Mouse (Mus musculus) gastrocnemius, postnatal 36 days (tissue): ENCODE measurements around the gene Psen1. TPM values are rescaled to one million over a fixed set of nuclear protein-coding genes. Genes with fewer than 3 reads are reported as not detected.

Experiments
- DNase-seq, 2 experiments: peaks; one replicate each; pipeline ENCODE4 v3.0.0; 2022
- intact Hi-C: fragments of 180-260 bp; cut with DNase I; formaldehyde crosslinking; loops from one replicate; pipeline ENCODE4 v1.15.1; 2025
- total RNA-seq, 2 experiments: library from RNA; stranded (reverse); gene quantifications; 2 replicates each; pipeline ENCODE4 v1.2.3; 2021

Gene Psen1
- total RNA-seq, 2 experiments from 2014 or later: 21.5 to 25.4 TPM

DNA sequence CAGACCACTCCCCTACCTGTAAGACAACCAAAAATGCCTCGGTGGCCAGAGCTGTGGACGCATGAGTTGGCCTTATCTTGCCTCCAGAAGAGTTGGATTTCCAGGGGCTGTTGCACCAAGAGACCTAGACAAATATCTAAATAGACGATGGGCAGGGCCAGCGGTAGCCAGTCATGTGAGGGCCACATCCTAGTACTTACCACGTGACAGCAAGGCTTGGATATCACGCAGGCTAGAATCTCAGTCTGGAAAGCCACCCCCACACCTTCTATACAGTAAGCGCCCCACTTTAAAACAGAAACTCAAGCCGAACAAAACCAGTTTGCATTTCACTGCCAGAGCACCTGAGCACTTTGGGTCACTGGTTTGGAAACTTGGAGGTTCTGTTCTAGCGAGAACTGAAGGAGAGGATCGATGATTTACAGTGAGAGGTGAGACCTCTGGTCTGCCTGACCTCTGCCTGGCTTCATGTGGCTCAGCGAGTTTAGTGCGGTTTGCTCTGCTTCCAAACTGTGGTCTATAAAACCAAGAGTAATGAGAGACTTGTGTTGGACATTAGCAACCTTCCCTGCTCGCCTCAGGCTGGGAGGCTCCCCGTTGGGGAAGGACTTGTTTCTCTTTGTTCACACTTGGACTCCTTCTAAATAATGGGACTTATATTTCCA is 80.4 kb downstream of the Psen1 start:
- intact Hi-C loops: no loop called here
- no peak for DNase-seq

DNA sequence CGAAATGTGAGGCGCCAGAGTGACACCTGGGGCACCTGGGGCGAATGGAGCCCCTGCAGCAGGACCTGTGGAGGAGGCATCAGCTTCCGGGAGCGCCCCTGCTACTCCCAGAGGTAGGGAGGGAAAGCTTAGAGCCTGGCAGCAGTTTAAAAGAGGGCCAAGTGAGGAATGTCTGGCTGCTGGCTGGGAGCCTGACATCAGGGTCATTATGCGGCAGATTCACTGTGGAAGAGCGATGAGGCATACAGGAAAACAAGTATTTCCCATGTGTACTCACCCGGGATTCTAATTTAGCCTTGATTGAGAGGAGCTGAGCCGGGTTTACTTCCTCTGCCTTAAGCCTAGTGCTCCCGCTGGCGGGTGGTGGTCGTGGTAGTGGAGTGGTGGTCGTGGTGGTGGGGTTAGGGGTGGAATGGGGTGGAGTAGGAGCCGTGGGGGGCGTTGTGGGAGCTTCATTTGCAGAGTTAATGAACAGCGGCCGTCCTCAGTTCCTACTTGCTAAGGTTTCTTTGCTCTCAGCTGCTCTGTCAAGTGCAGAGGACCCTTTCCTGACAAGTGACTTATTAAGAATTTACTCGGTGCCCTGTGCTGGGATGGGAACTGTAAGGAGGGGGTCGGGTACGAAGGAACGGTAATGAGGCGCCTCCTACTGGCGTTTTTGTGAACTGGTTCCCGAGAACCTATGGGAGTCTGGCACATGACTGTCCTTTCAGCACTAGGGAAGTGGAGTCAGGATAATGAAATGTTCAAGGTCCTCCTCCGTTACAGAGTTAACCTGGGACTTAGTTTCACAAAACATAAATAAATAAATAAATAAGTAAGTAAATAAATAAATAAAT is 82.7 kb downstream of the Psen1 start:
- DNase-seq: no peak
- intact Hi-C loops: loop anchor here (2.0 kb wide), 1 partner anchor 58 kb away; no protein-coding TSS in a partner anchor

DNA sequence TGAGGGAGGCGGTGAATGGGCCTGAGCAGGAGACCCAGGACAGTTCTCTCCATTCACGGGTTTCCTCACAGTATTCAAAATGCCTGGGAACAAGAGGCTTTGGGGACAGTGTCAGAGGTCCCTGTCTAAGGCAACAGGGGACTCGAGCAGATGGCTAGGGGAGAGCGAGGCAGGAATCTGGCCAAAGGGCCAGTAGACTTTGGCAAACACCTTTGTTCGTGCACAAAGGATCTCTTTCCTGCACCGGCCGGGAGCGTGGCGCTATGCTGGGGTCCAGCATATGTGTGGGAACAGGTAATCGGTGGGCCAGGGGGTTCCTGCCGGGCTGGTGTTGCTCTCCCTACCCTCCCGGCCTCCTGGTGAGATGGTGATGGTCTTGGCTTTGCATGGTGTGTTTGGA is 87.7 kb downstream of the Psen1 start:
- no peak for DNase-seq
- intact Hi-C loops: no loop called here

DNA sequence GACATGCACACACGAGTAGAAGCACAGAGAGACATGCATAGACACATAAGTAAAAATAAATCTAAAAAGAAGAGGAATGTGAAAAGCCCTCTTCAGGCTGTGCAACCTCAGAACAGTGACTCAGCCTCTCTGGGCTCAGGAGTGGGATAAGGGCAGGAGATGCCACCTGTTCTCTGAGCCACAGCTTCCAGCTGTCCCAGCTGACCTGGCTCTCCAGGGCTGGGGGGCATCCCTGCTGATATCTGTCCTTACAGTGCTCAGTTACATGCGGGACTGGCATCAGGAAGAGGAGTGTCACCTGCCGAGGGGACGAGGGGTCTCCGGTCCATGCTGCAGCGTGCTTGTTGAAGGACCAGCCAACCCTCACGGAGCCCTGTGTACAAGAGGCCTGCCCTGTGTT is 88.8 kb downstream of the Psen1 start:
- intact Hi-C loops: no loop called here
- no peak for DNase-seq

DNA sequence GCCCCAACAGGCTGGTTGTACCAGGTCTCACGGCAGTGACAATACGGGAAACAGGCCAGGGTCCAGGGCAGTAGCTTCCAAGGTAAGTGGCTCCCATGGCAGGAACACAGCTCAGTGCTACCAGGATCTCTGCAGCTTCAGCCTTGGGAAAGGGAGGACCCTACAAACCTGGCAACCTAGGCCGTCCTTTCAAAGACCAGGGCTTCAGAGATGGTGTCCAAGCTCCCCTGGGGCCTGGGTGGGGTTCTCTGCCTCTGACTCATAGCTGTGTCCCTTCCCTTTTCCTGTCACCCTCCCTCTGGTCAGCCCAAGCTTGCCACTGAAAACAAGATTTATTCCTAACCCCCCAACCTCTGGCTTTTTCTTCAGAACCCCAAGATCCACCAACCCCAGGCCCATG is 92.2 kb downstream of the Psen1 start:
- intact Hi-C loops: no loop called here
- peak in 1 of 2 experiments; percentile 41 for DNase-seq

DNA sequence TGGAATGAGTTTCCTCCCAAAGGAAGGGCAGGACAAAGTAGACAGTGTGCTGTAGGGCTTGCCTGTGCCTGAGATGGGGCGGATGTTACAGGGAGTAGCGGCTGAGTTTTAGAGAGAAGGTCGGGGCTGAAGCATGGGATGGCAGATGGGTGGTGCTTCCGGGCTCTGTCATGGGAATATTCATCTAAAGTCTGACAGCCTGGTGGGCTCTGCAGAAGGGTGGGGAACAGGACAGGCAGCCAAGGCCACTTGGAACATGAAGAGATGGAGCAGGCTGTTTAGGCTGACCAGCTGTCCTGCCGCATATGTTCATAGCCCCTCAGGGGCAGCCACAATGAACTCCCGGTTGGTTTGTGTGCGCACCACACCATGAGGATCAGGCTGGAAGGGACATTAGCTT is 93.3 kb downstream of the Psen1 start:
- no peak for DNase-seq
- intact Hi-C loops: no loop called here

DNA sequence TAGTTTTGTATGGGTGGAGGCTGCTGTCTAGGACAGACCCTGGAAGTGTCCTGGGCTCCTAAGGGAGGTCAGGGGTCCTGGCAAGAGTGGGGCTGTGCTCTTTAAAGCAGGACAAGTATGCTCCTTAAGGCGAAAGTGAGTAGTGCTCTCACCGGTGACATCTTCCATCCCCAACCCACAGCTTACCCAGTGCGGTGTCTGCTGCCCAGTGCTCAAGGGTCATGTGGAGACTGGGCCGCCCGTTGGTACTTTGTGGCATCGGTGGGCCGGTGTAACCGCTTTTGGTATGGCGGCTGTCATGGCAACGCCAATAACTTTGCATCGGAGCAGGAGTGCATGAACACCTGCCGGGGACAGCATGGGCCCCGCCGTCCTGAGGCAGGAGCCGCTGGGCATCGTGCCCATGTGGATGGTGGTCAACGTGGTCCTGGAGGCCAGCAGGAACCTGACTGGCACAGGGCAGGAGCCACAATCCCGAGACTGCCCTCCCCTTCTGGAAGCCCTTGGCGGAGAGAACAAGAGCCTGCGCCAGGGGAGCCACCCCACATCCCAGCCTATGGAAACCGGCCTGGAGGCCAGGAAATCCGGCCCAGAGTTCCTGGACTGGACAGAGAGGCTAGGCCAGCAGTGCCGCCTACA is 93.8 kb downstream of the Psen1 start:
- intact Hi-C loops: no loop called here
- no peak for DNase-seq

DNA sequence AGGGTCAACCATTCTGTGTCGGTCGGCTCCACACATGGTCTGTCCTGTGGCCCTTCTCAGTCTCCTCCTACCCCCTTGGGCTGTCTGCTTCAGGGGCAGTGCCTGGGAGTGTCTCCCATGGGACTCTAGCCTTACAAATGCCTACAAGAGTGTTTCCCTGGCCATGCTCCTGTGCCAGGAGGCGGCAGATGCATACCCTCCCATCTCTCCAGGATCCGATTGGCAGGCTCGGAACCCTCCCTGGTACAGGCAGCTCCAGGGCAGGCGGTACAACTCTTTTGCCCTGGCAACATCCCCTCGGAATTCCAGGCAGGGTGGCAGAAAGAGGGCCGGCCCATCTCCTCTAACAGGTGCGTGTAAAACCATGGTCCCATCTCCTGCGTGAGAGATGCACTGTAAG is 94.7 kb downstream of the Psen1 start:
- intact Hi-C loops: no loop called here
- DNase-seq: no peak

Other genes with a start within 250 kb of the Psen1 start
- 10 to 100 TPM; 15.9 to 20.0 TPM for gene Dpf3, start 200.4 kb upstream of the Psen1 start, total RNA-seq
- gene Dcaf4, start 167.7 kb upstream of the Psen1 start, total RNA-seq: 10 to 100 TPM; 20.3 to 20.7 TPM
- gene Zfyve1, start 90.9 kb upstream of the Psen1 start, total RNA-seq: 10 to 100 TPM; 17.0 to 17.7 TPM
- 10 to 100 TPM; 41.0 to 45.0 TPM for gene Rbm25, start 56.9 kb upstream of the Psen1 start, total RNA-seq
- 1 to 10 TPM; 1.4 to 1.9 TPM for gene Papln, start 75.5 kb downstream of the Psen1 start, total RNA-seq
- gene Numb, start 233.8 kb downstream of the Psen1 start, total RNA-seq: 10 to 100 TPM; 13.8 to 17.3 TPM